Mouse (Mus musculus) right cerebral cortex, postnatal 10 days (tissue): ENCODE results near the gene Tmem222.

Source experiments
- DNase-seq, 2 experiments: peaks; one replicate each; pipeline ENCODE4 v3.0.0; 2021; ENCODE audit warnings: low spot score in 2 of 2

Gene Tmem222

GRCm38 (mm10) chr4:133251214-133251613, 26.4 kb downstream of the Tmem222 start:
- no peak for DNase-seq

- DNase-seq: peak; percentile 74 to 85
Observed at GRCm38 (mm10) chr4:133250609-133251008, 27.0 kb downstream of the Tmem222 start.

GRCm38 (mm10) chr4:133247806-133248449, 29.7 kb downstream of the Tmem222 start:
- DNase-seq: no peak

GRCm38 (mm10) chr4:133247072-133247471, 30.5 kb downstream of the Tmem222 start:
- DNase-seq: no peak

GRCm38 (mm10) chr4:133244289-133244688, 33.3 kb downstream of the Tmem222 start:
- no peak for DNase-seq

GRCm38 (mm10) chr4:133243538-133243937, 34.1 kb downstream of the Tmem222 start:
- no peak for DNase-seq

GRCm38 (mm10) chr4:133242710-133243109, 34.9 kb downstream of the Tmem222 start:
- DNase-seq: no peak

- DNase-seq: no peak
Observed at GRCm38 (mm10) chr4:133241910-133242309, 35.7 kb downstream of the Tmem222 start.

GRCm38 (mm10) chr4:133240934-133241908, 36.4 kb downstream of the Tmem222 start:
- DNase-seq: peak; percentile 88 to 90

- DNase-seq: no peak
Observed at GRCm38 (mm10) chr4:133240490-133240921, 37.1 kb downstream of the Tmem222 start, which contains the start of gene Map3k6. Gene Map3k6, plus strand, starts transcription at chr4:133240818.

GRCm38 (mm10) chr4:133237911-133238310, 39.7 kb downstream of the Tmem222 start:
- no peak for DNase-seq

- no peak for DNase-seq
Observed at GRCm38 (mm10) chr4:133235415-133235814, 42.2 kb downstream of the Tmem222 start.

- DNase-seq: no peak
Observed at GRCm38 (mm10) chr4:133234771-133235170, 42.8 kb downstream of the Tmem222 start.

GRCm38 (mm10) chr4:133233285-133233976, 44.2 kb downstream of the Tmem222 start:
- DNase-seq: no peak

- no peak for DNase-seq
Observed at GRCm38 (mm10) chr4:133229582-133229981, 48.0 kb downstream of the Tmem222 start.

- no peak for DNase-seq
Observed at GRCm38 (mm10) chr4:133227636-133228035, 50.0 kb downstream of the Tmem222 start.

GRCm38 (mm10) chr4:133226073-133226472, 51.5 kb downstream of the Tmem222 start:
- DNase-seq: no peak

- no peak for DNase-seq
Observed at GRCm38 (mm10) chr4:133223875-133224274, 53.7 kb downstream of the Tmem222 start.

- no peak for DNase-seq
Observed at GRCm38 (mm10) chr4:133221701-133222100, 55.9 kb downstream of the Tmem222 start.

- DNase-seq: no peak
Observed at GRCm38 (mm10) chr4:133220656-133221055, 56.9 kb downstream of the Tmem222 start.

GRCm38 (mm10) chr4:133218745-133219144, 58.8 kb downstream of the Tmem222 start:
- no peak for DNase-seq

GRCm38 (mm10) chr4:133217641-133218040, 60.0 kb downstream of the Tmem222 start:
- DNase-seq: peak in 1 of 2 experiments; percentile 70
